ENCODE assay signal across 8 mouse cellular contexts in the genomic region with DNA sequence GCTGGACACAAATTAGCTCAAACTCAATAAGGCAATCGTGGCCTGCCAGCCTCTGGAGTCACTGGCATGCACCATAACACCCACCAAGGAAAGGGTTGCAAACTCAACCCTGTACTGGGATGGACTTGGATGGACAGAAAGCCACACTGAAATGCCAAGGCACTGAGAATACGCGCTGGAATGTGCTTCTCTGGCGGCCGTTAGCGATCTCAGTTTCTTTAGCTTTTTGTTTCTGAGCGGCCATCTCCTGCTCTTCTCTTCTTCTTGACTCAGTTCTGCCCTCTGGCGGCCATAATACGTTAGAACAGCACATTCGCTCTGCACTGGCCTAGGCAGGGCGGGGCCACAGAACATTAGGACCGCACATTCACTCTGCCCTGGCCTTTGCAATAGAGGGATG. TPM values are rescaled to one million over a fixed set of nuclear protein-coding genes. Genes with fewer than 3 reads are reported as not detected.
DNase-seq lines count a peak whose midpoint lies in the region; ATAC-seq and TF ChIP-seq lines count a peak whose summit lies in the region.

No protein-coding gene starts in this region.

- no peak overlapping the region for H3K4me3 ChIP-seq in embryonic facial prominence, embryonic 13.5 days
- H3K4me3 ChIP-seq in heart, adult 2 months, result no peak overlapping the region
- H3K4me3 ChIP-seq in kidney, adult 2 months (ENCODE audit: insufficient read depth, low read depth, low read length), result no peak overlapping the region
- no peak overlapping the region for H3K4me3 ChIP-seq in limb, embryonic 11.5 days (ENCODE audit: low read depth, low read length)
- H3K4me3 ChIP-seq in midbrain, postnatal 0 days (ENCODE audit: low read depth, low read length), result no peak overlapping the region

- H3K4me1 ChIP-seq in embryonic facial prominence, embryonic 13.5 days, result no peaks in the 10 kb centered on the region
- H3K4me1 ChIP-seq in heart, adult 2 months (ENCODE audit: control insufficient read depth, insufficient read depth, low read length), result no peaks in the 10 kb centered on the region
- H3K4me1 ChIP-seq in kidney, adult 2 months (ENCODE audit: control insufficient read depth, insufficient read depth, low read length), result no peaks in the 10 kb centered on the region
- H3K4me1 ChIP-seq in limb, embryonic 11.5 days (ENCODE audit: control insufficient read depth, insufficient read depth, low read length), result no peaks in the 10 kb centered on the region
- H3K4me1 ChIP-seq in midbrain, postnatal 0 days (ENCODE audit: insufficient read depth, low read length), result no peaks in the 10 kb centered on the region

- 0 out of 2 replicates have a peak, but pooled peaks have one; percentile 40 for ATAC-seq in embryonic facial prominence, embryonic 13.5 days (ENCODE audit: insufficient number of reproducible peaks, insufficient read depth, low FRiP score, low TSS enrichment, low read depth)
- peak; percentile 44; the same call in 1 of the 2 replicates for ATAC-seq in limb, embryonic 11.5 days (ENCODE audit: insufficient number of reproducible peaks, low FRiP score, low TSS enrichment, low read depth)
- no peak for ATAC-seq in midbrain, postnatal 0 days (ENCODE audit: low FRiP score)

- no peak for TF ChIP-seq POLR2A in heart, adult 2 months (IDR thresholded peaks at IDR 0.05; ENCODE audit: insufficient read depth, low read depth, low read length)
- no peak for TF ChIP-seq POLR2A in kidney, adult 2 months (IDR thresholded peaks at IDR 0.05; ENCODE audit: low read depth, low read length)

- peak overlapping the region; percentile 21 for H3K4me2 ChIP-seq in embryonic facial prominence, embryonic 13.5 days
- H3K4me2 ChIP-seq in limb, embryonic 11.5 days (ENCODE audit: low read depth, severe bottlenecking), result no peak overlapping the region
- no peak overlapping the region for H3K4me2 ChIP-seq in midbrain, postnatal 0 days (ENCODE audit: low read depth, low read length, poor library complexity, severe bottlenecking)

- WGBS in embryonic facial prominence, embryonic 13.5 days, result 11% methylated on average over 12 of the region's 12 CpGs
- 13% methylated on average over 12 of the region's 12 CpGs for WGBS in heart, adult 2 months
- WGBS in kidney, adult 2 months, result 13% methylated on average over 12 of the region's 12 CpGs
- 17% methylated on average over 12 of the region's 12 CpGs for WGBS in limb, embryonic 11.5 days
- 9% methylated on average over 12 of the region's 12 CpGs for WGBS in midbrain, postnatal 0 days

- no peak for TF ChIP-seq EP300 in heart, adult 2 months (IDR thresholded peaks at IDR 0.05; ENCODE audit: insufficient read depth, low read depth, low read length)

- DNase-seq in 3134 (ENCODE audit: extremely low read depth, insufficient read length, low spot score), result peak; percentile 71
- DNase-seq in adrenal gland, postnatal 14 days, result peak; percentile 90
- peak; percentile 77 to 78 for DNase-seq in heart, adult 2 months
- DNase-seq in kidney, adult 2 months, result peak; percentile 90
- DNase-seq in limb, embryonic 11.5 days (ENCODE audit: low spot score), result peak; percentile 80
- peak; percentile 84 for DNase-seq in midbrain, postnatal 0 days (ENCODE audit: low spot score)
- DNase-seq in spleen, postnatal 10 days (ENCODE audit: low spot score in 2 of 2), result peak; percentile 85 to 93

- intact Hi-C loops in heart, adult 2 months (cut with DNase I), result loop anchor here (2.0 kb wide), 3 partner anchors 39 to 91 kb away; a partner anchor contains a TSS

- H3K27ac ChIP-seq in embryonic facial prominence, embryonic 13.5 days, result no peak overlapping the region
- no peak overlapping the region for H3K27ac ChIP-seq in heart, adult 2 months
- no peak overlapping the region for H3K27ac ChIP-seq in kidney, adult 2 months (ENCODE audit: insufficient read depth, low read depth, low read length)
- no peak overlapping the region for H3K27ac ChIP-seq in limb, embryonic 11.5 days (replicated peaks; ENCODE audit: low read depth, low read length)
- H3K27ac ChIP-seq in midbrain, postnatal 0 days (ENCODE audit: low read depth, low read length), result no peak overlapping the region

- H3K9ac ChIP-seq in embryonic facial prominence, embryonic 13.5 days, result no peak overlapping the region
- H3K9ac ChIP-seq in heart, adult 2 months (ENCODE audit: low read depth, low read length), result no peak overlapping the region
- no peak overlapping the region for H3K9ac ChIP-seq in limb, embryonic 11.5 days (ENCODE audit: low read length)
- no peak overlapping the region for H3K9ac ChIP-seq in midbrain, postnatal 0 days (replicated peaks; ENCODE audit: low read length, poor library complexity, severe bottlenecking)

- no peaks in the 10 kb centered on the region for H3K79me2 ChIP-seq in heart, adult 2 months (replicated peaks; ENCODE audit: control insufficient read depth, insufficient read depth, low read length)

- TF ChIP-seq CTCF in heart, adult 2 months (IDR thresholded peaks at IDR 0.05), result peak; percentile 89
- peak; percentile 81 for TF ChIP-seq CTCF in kidney, adult 2 months (conservative IDR thresholded peaks at IDR 0.05; ENCODE audit: insufficient read depth, insufficient read length, low read depth, low read length)
- TF ChIP-seq CTCF in midbrain, postnatal 0 days (IDR thresholded peaks at IDR 0.05), result peak; percentile 88

- H3K27me3 ChIP-seq in embryonic facial prominence, embryonic 13.5 days, result peaks cover 8% of the 10 kb centered on the region; the same call in 1 of the 2 replicates
- no peaks in the 10 kb centered on the region for H3K27me3 ChIP-seq in heart, adult 2 months (ENCODE audit: control insufficient read depth, insufficient read depth, low read length)
- H3K27me3 ChIP-seq in kidney, adult 2 months (replicated peaks; ENCODE audit: control insufficient read depth, insufficient read depth, low read length), result no peaks in the 10 kb centered on the region
- no peaks in the 10 kb centered on the region for H3K27me3 ChIP-seq in limb, embryonic 11.5 days (ENCODE audit: control insufficient read depth, insufficient read depth, low read length)
- peaks cover 4% of the 10 kb centered on the region; the same call in 1 of the 2 replicates for H3K27me3 ChIP-seq in midbrain, postnatal 0 days (ENCODE audit: insufficient read depth, low read length)

- no peaks in the 10 kb centered on the region for H3K9me3 ChIP-seq in embryonic facial prominence, embryonic 13.5 days
- no peaks in the 10 kb centered on the region; the same call in 1 of the 2 replicates for H3K9me3 ChIP-seq in limb, embryonic 11.5 days (ENCODE audit: control insufficient read depth, low read length)
- no peaks in the 10 kb centered on the region for H3K9me3 ChIP-seq in midbrain, postnatal 0 days (ENCODE audit: low read length)

- no peaks in the 10 kb centered on the region for H3K36me3 ChIP-seq in embryonic facial prominence, embryonic 13.5 days
- no peaks in the 10 kb centered on the region for H3K36me3 ChIP-seq in heart, adult 2 months (ENCODE audit: control insufficient read depth, insufficient read depth, low read length)
- no peaks in the 10 kb centered on the region for H3K36me3 ChIP-seq in kidney, adult 2 months (ENCODE audit: control insufficient read depth, insufficient read depth, low read length)
- no peaks in the 10 kb centered on the region for H3K36me3 ChIP-seq in limb, embryonic 11.5 days (ENCODE audit: control insufficient read depth, insufficient read depth, low read length)
- no peaks in the 10 kb centered on the region for H3K36me3 ChIP-seq in midbrain, postnatal 0 days (ENCODE audit: insufficient read depth, low read length)

RNA-seq across cellular contexts. Expression of a gene that starts 33.3 kb away (rescaled TPM):
- total RNA-seq in adrenal gland, postnatal 14 days (2021), result 36.3 and 36.4 TPM in 2 replicates
- polyA plus RNA-seq in embryonic facial prominence, embryonic 13.5 days (2015; fragmentation: Nextera tagmentation; extraction: Ambion mirVana), result 65.8 and 69.4 TPM in 2 replicates
- total RNA-seq in heart, adult 2 months (2021), result 10 to 100 TPM; 25.9 to 30.6 TPM
- polyA plus RNA-seq in heart, adult 2 months (2012; rRNA removed), result 24.4 and 27.6 TPM in 2 replicates
- polyA plus RNA-seq in kidney, adult 2 months (2012; rRNA removed), result 91.2 and 109 TPM in 2 replicates
- 14.7 and 17.6 TPM in 2 replicates for polyA plus RNA-seq in limb, embryonic 11.5 days (2014; fragmentation: Nextera tagmentation; extraction: Ambion mirVana)
- 82.8 and 100 TPM in 2 replicates for total RNA-seq in midbrain, postnatal 0 days (2014; rRNA removed)
- polyA plus RNA-seq in midbrain, postnatal 0 days (2015; fragmentation: Nextera tagmentation; extraction: Ambion mirVana), result 48.5 and 49.3 TPM in 2 replicates
